Mouse (Mus musculus) neural tube, embryonic 12.5 days (tissue): ENCODE data around the gene Ascc1. TPM values are rescaled to one million over a fixed set of nuclear protein-coding genes. Genes with fewer than 3 reads are reported as not detected.

ENCODE experiments used
- ATAC-seq: fragments of 200-750 bp; cut with Nextera tagmentation; 2 replicates; pipeline ENCODE4 v1.8.0; 2017; ENCODE audit warnings: low read depth, mild to moderate bottlenecking, moderate TSS enrichment, moderate library complexity; ENCODE audit not compliant: low FRiP score
- H3K27ac ChIP-seq: fragments of 300-500 bp; sonication (generic); 2 replicates; pipeline ENCODE4 v1.5.1; 2016
- H3K27me3 ChIP-seq: fragments of 300-500 bp; sonication (generic); replicated peaks from 2 replicates; pipeline ENCODE4 v1.6.1; 2016; ENCODE audit warnings: mild to moderate bottlenecking
- H3K36me3 ChIP-seq: fragments of 300-500 bp; sonication (generic); 2 replicates; pipeline ENCODE4 v1.6.1; 2016; ENCODE audit warnings: mild to moderate bottlenecking
- H3K4me1 ChIP-seq: fragments of 300-500 bp; sonication (generic); 2 replicates; pipeline ENCODE4 v1.6.1; 2016
- H3K4me2 ChIP-seq: fragments of 300-500 bp; sonication (generic); replicated peaks from 2 replicates; pipeline ENCODE4 v1.6.1; 2016; ENCODE audit warnings: mild to moderate bottlenecking
- H3K4me3 ChIP-seq: fragments of 300-500 bp; sonication (generic); 2 replicates; pipeline ENCODE4 v1.5.1; 2016
- H3K9ac ChIP-seq: fragments of 300-500 bp; sonication (generic); 2 replicates; pipeline ENCODE4 v1.6.1; 2016; ENCODE audit warnings: mild to moderate bottlenecking
- H3K9me3 ChIP-seq: fragments of 300-500 bp; sonication (generic); 2 replicates; pipeline ENCODE4 v1.6.1; 2016; ENCODE audit warnings: mild to moderate bottlenecking
- WGBS: fragments of 180-500 bp; shearing (Covaris S2); methylation state at CpG from one replicate; pipeline ENCODE4 v1.1.7; 2016; 5-methylcytosine and 5-hydroxymethylcytosine counted together
- polyA plus RNA-seq: library from polyadenylated mRNA; unstranded; fragments of >200 nt; fragmentation: Nextera tagmentation; extraction: Ambion mirVana; gene quantifications from 2 replicates; pipeline ENCODE4 v1.2.1, GENCODE M21; 2016

Gene Ascc1
- polyA plus RNA-seq, 1 experiment from 2014 or later, result 37.0 TPM

GRCm38 (mm10) chr10:59967309-59967942 lies 35.2 kb upstream of the Ascc1 start:
- peaks cover 30% of the 10 kb centered on the region for H3K4me1 ChIP-seq
- H3K9ac ChIP-seq, result no peak overlapping the region
- H3K36me3 ChIP-seq, result no peaks in the 10 kb centered on the region
- no peak overlapping the region for H3K27ac ChIP-seq
- WGBS, result 89% methylated on average over 6 of the region's 6 CpGs
- H3K9me3 ChIP-seq, result no peaks in the 10 kb centered on the region
- no peaks in the 10 kb centered on the region; the same call in 1 of the 2 replicates for H3K27me3 ChIP-seq
- H3K4me3 ChIP-seq, result no peak overlapping the region
- ATAC-seq, result no peak
- H3K4me2 ChIP-seq, result no peak overlapping the region

- no peaks in the 10 kb centered on the region for H3K36me3 ChIP-seq
- peak overlapping the region; percentile 71 for H3K4me2 ChIP-seq
- no peaks in the 10 kb centered on the region for H3K9me3 ChIP-seq
- peak overlapping the region; percentile 44 for H3K4me3 ChIP-seq
- H3K4me1 ChIP-seq, result peaks cover 37% of the 10 kb centered on the region
- H3K9ac ChIP-seq, result peak overlapping the region; percentile 69
- under 1% methylated on average over 25 of the region's 25 CpGs for WGBS
- peak overlapping the region; percentile 60; the same call in 1 of the 2 replicates for H3K27ac ChIP-seq
- ATAC-seq, result peak; percentile 67
- no peaks in the 10 kb centered on the region; the same call in 1 of the 2 replicates for H3K27me3 ChIP-seq
These were observed 32.7 kb upstream of the Ascc1 start for GRCm38 (mm10) chr10:59969821-59970449.

DNA sequence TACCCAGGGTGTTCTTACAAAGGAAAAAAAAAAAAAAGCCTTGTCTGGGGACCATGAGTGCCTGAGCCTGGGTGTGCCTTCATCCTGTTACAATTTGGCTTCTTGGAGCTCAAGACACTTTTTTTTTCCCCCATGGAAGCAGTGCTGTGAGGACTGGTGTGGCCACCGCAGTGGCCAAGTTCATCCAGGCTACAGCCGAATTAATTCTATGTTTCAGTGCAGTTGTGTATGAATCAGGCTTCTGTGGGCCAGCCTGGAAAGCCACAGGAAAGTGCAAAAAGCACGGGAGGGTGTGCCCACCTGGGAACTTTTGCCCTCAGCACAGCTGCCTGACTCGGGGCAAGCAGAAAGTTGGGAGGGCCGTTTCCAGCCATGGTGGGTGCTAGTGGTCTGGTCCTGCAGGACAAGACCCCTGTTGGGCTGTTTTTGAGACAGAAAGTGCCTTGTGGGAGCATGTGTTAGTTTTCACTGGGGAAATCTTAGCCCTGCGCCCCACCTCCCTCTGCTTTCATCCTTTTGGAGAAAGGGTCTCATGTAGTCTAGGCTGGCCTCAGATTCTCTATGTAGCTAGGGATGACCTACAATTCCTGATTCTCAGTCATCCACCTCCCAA lies 32.0 kb upstream of the Ascc1 start:
- H3K9ac ChIP-seq, result peak overlapping the region; percentile 69; the same call in 1 of the 2 replicates
- 26% methylated on average over 6 of the region's 6 CpGs for WGBS
- H3K4me2 ChIP-seq, result peak overlapping the region; percentile 71
- peak; percentile 8; the same call in 1 of the 2 replicates for ATAC-seq
- no peaks in the 10 kb centered on the region; the same call in 1 of the 2 replicates for H3K27me3 ChIP-seq
- no peaks in the 10 kb centered on the region for H3K9me3 ChIP-seq
- peak overlapping the region; percentile 44; the same call in 1 of the 2 replicates for H3K4me3 ChIP-seq
- no peak overlapping the region for H3K27ac ChIP-seq
- H3K36me3 ChIP-seq, result no peaks in the 10 kb centered on the region
- H3K4me1 ChIP-seq, result peaks cover 31% of the 10 kb centered on the region

- H3K9ac ChIP-seq, result no peak overlapping the region
- H3K27me3 ChIP-seq, result no peaks in the 10 kb centered on the region; the same call in 1 of the 2 replicates
- H3K4me2 ChIP-seq, result no peak overlapping the region
- H3K27ac ChIP-seq, result no peak overlapping the region
- no peak for ATAC-seq
- H3K9me3 ChIP-seq, result no peaks in the 10 kb centered on the region
- H3K4me3 ChIP-seq, result no peak overlapping the region
- H3K4me1 ChIP-seq, result peaks cover 26% of the 10 kb centered on the region
- WGBS, result 92% methylated on average over 8 of the region's 8 CpGs
- H3K36me3 ChIP-seq, result no peaks in the 10 kb centered on the region
These were observed 30.8 kb upstream of the Ascc1 start for GRCm38 (mm10) chr10:59971813-59972212.

GRCm38 (mm10) chr10:59972534-59972933 lies 30.1 kb upstream of the Ascc1 start:
- Histone ChIP-seq H3K9me3 (no peaks in the 10 kb centered on the region), H3K9ac (no peak overlapping the region), H3K4me3 (no peak overlapping the region), H3K36me3 (no peaks in the 10 kb centered on the region), H3K4me2 (no peak overlapping the region), H3K4me1 (peaks cover 26% of the 10 kb centered on the region), H3K27ac (no peak overlapping the region), H3K27me3 (no peaks in the 10 kb centered on the region; the same call in 1 of the 2 replicates)
- 55% methylated on average over 2 of the region's 2 CpGs for WGBS
- ATAC-seq, result no peak

DNA sequence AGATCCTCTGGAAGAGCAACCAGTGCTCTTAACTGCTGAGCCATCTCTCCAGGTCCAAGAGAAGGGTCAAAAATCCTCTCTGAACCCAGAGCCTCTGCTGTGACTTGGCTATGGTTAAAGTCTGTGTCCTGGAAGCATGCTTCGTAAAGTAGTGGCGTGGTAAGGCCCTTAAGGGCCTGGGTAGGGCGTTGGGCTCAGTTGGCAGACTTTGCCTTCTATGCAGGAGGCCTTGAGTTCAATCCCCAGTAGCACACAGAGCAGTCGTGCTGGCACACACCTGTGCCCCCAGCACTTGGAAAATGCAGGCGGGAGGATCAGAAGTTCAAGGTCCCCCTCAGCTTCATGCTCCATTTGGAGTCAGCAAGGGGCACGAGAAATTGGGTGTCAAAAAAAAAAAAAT lies 29.6 kb upstream of the Ascc1 start:
- 81% methylated on average over 6 of the region's 6 CpGs for WGBS
- no peak overlapping the region for H3K4me2 ChIP-seq
- H3K27me3 ChIP-seq, result no peaks in the 10 kb centered on the region; the same call in 1 of the 2 replicates
- no peaks in the 10 kb centered on the region for H3K9me3 ChIP-seq
- H3K4me1 ChIP-seq, result peaks cover 27% of the 10 kb centered on the region
- no peak overlapping the region for H3K27ac ChIP-seq
- ATAC-seq, result no peak
- no peak overlapping the region for H3K4me3 ChIP-seq
- H3K36me3 ChIP-seq, result no peaks in the 10 kb centered on the region
- H3K9ac ChIP-seq, result no peak overlapping the region

DNA sequence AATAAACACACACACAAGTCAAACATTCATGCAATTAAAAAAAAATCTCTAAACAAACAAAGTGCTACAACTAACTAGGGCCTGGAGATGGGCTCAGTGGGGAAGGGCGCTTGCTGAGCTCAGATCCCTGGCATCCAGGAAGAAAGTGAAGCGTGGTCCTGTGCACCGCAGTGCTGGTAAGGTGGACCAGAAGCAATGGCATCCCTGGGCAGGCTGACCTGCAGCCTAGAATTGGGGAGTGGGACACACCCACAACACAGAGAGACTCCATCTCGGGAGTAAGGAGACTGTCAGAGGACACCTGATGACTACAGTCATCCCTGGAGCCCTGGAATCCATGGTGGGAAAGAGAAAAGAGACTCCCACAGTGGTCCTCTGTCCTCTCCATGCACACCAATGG lies 29.2 kb upstream of the Ascc1 start:
- H3K27ac ChIP-seq, result no peak overlapping the region
- H3K4me2 ChIP-seq, result no peak overlapping the region
- no peaks in the 10 kb centered on the region for H3K9me3 ChIP-seq
- H3K4me1 ChIP-seq, result peaks cover 31% of the 10 kb centered on the region
- H3K36me3 ChIP-seq, result no peaks in the 10 kb centered on the region
- WGBS, result 82% methylated on average over 4 of the region's 4 CpGs
- ATAC-seq, result no peak
- H3K4me3 ChIP-seq, result no peak overlapping the region
- H3K27me3 ChIP-seq, result no peaks in the 10 kb centered on the region; the same call in 1 of the 2 replicates
- no peak overlapping the region for H3K9ac ChIP-seq

DNA sequence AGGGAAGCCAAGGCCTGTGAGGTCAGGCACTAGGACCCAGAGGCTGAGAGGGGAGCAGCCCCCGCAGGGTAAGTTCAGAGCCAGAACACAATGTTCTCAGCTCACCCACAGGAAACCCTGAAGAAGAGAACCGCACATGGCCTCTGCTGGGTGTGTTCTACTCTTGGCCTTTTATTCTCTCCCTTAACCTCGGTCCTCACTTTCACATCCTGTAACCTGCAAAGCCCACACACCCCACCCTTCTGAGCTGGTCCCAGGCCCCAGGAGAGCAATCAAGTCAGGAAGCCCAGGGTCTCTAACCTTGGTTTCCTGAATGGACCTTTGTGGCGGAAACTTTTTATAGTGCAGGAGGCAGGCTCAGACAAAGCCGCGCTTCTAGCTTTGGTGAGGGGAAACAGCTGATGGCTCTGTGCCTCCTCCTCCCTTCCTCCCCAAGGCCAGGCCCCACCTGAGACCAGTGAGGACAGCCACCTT lies 28.4 kb upstream of the Ascc1 start:
- WGBS, result 7% methylated on average over 6 of the region's 6 CpGs
- ATAC-seq, result no peak
- Histone ChIP-seq H3K27me3 (no peaks in the 10 kb centered on the region; the same call in 1 of the 2 replicates), H3K9ac (peak overlapping the region; percentile 33; the same call in 1 of the 2 replicates), H3K27ac (peak overlapping the region; percentile 59), H3K4me3 (no peak overlapping the region), H3K4me2 (peak overlapping the region; percentile 37), H3K4me1 (peaks cover 39% of the 10 kb centered on the region), H3K9me3 (no peaks in the 10 kb centered on the region), H3K36me3 (no peaks in the 10 kb centered on the region)

- WGBS, result 57% methylated on average over 3 of the region's 3 CpGs
- no peak overlapping the region for H3K4me3 ChIP-seq
- no peak overlapping the region for H3K9ac ChIP-seq
- peaks cover 40% of the 10 kb centered on the region for H3K4me1 ChIP-seq
- no peaks in the 10 kb centered on the region; the same call in 1 of the 2 replicates for H3K27me3 ChIP-seq
- no peaks in the 10 kb centered on the region for H3K9me3 ChIP-seq
- no peaks in the 10 kb centered on the region for H3K36me3 ChIP-seq
- 0 out of 2 replicates have a peak overlapping the region, but pooled peaks have one; percentile 0 for H3K27ac ChIP-seq
- no peak for ATAC-seq
- H3K4me2 ChIP-seq, result no peak overlapping the region
These were observed 27.8 kb upstream of the Ascc1 start for GRCm38 (mm10) chr10:59974786-59975185.

DNA sequence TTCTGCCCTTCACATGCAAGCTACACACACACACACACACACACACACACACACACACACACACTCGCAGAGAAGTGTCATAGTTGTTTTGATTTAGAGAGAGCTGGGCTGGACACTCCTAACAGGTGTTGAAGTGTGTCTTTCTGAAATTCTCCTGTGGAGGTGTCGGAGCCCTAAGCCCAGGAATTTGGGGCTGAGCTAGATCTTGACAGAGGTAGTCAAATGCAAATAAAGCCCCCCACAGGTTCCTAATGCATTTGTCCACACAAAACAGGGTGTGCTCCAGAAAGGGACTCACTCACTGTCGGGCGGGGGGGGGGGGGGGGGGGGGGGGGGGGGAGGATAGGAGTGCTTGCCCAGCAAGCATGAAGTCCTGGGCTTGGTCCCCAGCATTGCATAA lies 25.5 kb upstream of the Ascc1 start:
- ATAC-seq, result no peak
- H3K27me3 ChIP-seq, result no peaks in the 10 kb centered on the region
- H3K36me3 ChIP-seq, result no peaks in the 10 kb centered on the region
- H3K4me3 ChIP-seq, result no peak overlapping the region
- H3K27ac ChIP-seq, result no peak overlapping the region
- peaks cover 33% of the 10 kb centered on the region for H3K4me1 ChIP-seq
- WGBS, result 65% methylated on average over 2 of the region's 4 CpGs
- H3K9me3 ChIP-seq, result no peaks in the 10 kb centered on the region
- no peak overlapping the region for H3K9ac ChIP-seq
- no peak overlapping the region for H3K4me2 ChIP-seq

- no peak for ATAC-seq
- no peaks in the 10 kb centered on the region for H3K36me3 ChIP-seq
- H3K9me3 ChIP-seq, result no peaks in the 10 kb centered on the region
- no peaks in the 10 kb centered on the region for H3K27me3 ChIP-seq
- no peak overlapping the region for H3K4me2 ChIP-seq
- no peak overlapping the region for H3K9ac ChIP-seq
- no peak overlapping the region for H3K4me3 ChIP-seq
- WGBS, result 94% methylated on average over 5 of the region's 5 CpGs
- no peak overlapping the region for H3K27ac ChIP-seq
- H3K4me1 ChIP-seq, result peaks cover 29% of the 10 kb centered on the region
These were observed 24.8 kb upstream of the Ascc1 start for GRCm38 (mm10) chr10:59977715-59978343.

- WGBS, result 77% methylated on average over 2 of the region's 2 CpGs
- H3K9ac ChIP-seq, result no peak overlapping the region
- ATAC-seq, result no peak
These were observed 24.2 kb upstream of the Ascc1 start for GRCm38 (mm10) chr10:59978401-59978800.

More at GRCm38 (mm10) chr10:59978401-59978800, 24.2 kb upstream of the Ascc1 start:
- Histone ChIP-seq H3K27ac (no peak overlapping the region), H3K27me3 (no peaks in the 10 kb centered on the region), H3K4me1 (peaks cover 28% of the 10 kb centered on the region), H3K9me3 (no peaks in the 10 kb centered on the region), H3K4me3 (no peak overlapping the region), H3K4me2 (no peak overlapping the region), H3K36me3 (no peaks in the 10 kb centered on the region)
